Mouse (Mus musculus) testis, adult 2 months (tissue): ENCODE measurements around the gene Arid4a.

Experiments
- CTCF ChIP-seq: fragments of 200-500 bp; IDR thresholded peaks from 2 replicates; pipeline ENCODE4 v1.5.1; 2012; ENCODE audit warnings: low read depth, mild to moderate bottlenecking, inconsistent platforms, low read length, moderate library complexity; ENCODE audit not compliant: control insufficient read depth, insufficient read depth, insufficient replicate concordance
- POLR2A ChIP-seq: fragments of 200-500 bp; IDR thresholded peaks from 2 replicates; pipeline ENCODE4 v1.6.1; 2012; ENCODE audit warnings: low read depth, mild to moderate bottlenecking, inconsistent platforms, low read length, moderate library complexity; ENCODE audit not compliant: control insufficient read depth

- TF ChIP-seq POLR2A: no peak
- TF ChIP-seq CTCF: no peak
Observed at GRCm38 (mm10) chr12:71052341-71052995, 36.7 kb downstream of the Arid4a start.
